Mouse (Mus musculus): ENCODE results near the gene Plekha4.

Gene Plekha4

DNA sequence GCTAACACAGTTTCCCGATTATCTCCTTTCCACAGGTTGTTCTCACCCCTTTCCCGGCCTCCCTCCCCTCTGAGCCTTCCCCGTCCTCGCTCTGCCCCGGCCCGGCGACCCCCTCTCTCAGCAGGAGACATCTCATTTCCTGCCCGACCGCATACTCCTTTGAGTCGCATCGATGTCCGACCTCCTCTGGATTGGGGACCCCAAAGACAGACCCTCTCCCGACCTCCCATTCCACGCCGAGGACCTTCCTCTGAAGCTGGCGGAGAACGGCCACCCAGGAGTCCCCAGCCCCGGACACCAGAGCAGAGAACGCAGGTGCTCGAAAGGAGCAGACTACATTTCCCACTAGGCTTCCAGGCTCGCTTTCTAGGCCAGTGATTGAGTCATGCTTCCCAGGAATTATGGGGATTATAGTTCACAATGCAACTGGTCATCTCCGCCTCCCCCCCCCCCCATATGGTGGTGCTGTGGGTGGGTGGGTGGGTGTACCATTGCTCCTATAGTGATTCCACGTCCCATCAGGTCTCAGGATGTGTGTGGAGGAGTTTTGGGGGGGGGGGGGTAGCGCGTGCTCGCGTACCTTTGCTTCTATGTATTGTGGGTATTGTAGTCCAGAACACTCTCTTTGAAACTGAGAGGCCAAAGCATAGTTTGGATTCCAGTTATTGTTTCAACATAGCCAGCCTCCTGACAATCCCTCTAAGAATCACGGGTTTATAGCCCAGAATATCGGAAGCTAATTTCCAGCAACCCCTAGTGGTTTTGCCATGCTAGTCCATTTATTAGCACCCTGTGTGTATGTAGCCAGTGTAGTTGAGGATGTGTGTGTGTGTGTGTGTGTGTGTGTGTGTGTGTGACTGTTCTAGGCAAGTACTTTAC is 12.3 kb downstream of the Plekha4 start:
- DNase-seq (ENCODE audit: low spot score in 2 of 2), result peak in 1 of 2 experiments; percentile 42

DNA sequence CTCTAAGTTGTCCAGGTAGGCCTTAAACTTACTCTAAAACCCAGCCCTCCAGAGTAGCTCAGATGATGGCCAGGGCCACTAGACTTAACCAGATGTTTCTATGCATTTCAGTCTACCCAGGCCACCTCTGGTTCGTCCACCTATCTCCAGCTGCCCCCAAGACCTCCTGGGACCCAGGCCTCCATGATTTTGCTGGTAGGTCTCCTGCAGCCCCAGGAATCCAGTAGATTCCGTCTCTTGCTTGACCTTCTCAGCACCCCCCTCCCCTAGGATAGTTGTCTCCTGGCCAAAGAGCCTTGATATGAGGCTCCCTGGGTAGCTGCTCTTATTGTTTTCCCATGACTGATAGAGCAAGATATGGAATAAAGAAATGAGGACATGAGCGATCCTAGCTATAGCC is 13.0 kb downstream of the Plekha4 start:
- no peak for DNase-seq (ENCODE audit: low spot score in 2 of 2)

- no peak for DNase-seq (ENCODE audit: low spot score in 2 of 2)
Observed at GRCm38 (mm10) chr7:45540213-45540612, 14.1 kb downstream of the Plekha4 start.

- no peak for DNase-seq (ENCODE audit: low spot score in 2 of 2)
Observed at GRCm38 (mm10) chr7:45544525-45544924, 18.4 kb downstream of the Plekha4 start.

GRCm38 (mm10) chr7:45549641-45550436 is 23.7 kb downstream of the Plekha4 start:
- no peak for DNase-seq (ENCODE audit: low spot score in 2 of 2)

GRCm38 (mm10) chr7:45550821-45551511 is 24.8 kb downstream of the Plekha4 start:
- no peak for DNase-seq (ENCODE audit: low spot score in 2 of 2)

GRCm38 (mm10) chr7:45551512-45551883 is 25.4 kb downstream of the Plekha4 start:
- DNase-seq (ENCODE audit: low spot score in 2 of 2), result no peak

- DNase-seq (ENCODE audit: low spot score in 2 of 2), result no peak
Observed at GRCm38 (mm10) chr7:45553519-45553918, 27.4 kb downstream of the Plekha4 start.

- no peak for DNase-seq (ENCODE audit: low spot score in 2 of 2)
Observed at GRCm38 (mm10) chr7:45553990-45554389, 27.9 kb downstream of the Plekha4 start.

DNA sequence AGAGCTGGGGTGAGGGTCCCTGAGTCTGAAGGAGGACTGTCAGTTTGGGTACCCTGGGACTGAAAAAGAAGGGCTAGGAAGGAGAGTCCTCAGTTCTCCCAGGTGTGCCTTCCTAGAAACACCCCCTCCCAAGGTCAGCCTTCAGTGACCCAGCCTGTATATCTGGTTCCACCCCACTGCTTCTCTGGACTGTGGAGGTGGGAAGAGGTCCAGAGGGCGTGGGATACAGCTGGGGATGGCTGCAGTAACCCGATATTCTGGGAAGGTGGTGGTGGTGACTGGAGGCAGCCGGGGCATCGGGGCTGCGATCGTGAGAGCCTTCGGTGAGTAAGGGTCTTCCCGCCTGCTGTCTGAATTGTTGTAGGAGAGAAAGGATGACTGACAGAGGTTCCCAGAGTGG is 28.6 kb downstream of the Plekha4 start, which contains the start of gene Hsd17b14:
TSS of gene Hsd17b14 (plus strand) at position 150 of the 400 bp plus-strand sequence.
- DNase-seq (ENCODE audit: low spot score in 2 of 2), result no peak

DNA sequence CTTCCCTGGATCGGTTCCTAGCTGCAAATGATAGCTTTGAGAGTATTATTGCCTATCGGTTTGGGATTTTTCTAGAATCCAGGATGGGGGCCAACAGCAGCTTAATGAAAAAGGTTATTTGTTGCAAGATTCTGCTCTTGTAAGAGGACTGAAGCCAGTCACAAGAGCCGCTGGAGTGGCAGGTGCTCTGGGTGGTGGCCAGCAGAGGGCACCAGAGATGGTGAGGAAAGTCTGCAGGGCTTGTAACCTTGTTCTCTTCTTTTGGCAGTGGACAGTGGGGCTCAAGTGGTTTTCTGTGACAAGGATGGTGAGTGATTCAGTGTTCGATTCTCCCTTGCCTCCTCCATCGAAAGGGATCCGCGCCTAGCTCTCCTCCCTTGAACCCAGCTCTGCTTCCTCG is 29.7 kb downstream of the Plekha4 start:
- DNase-seq (ENCODE audit: low spot score in 2 of 2), result peak; percentile 73 to 86

- DNase-seq (ENCODE audit: low spot score in 2 of 2), result peak; percentile 44 to 61
Observed at GRCm38 (mm10) chr7:45558907-45559306, 32.8 kb downstream of the Plekha4 start.

GRCm38 (mm10) chr7:45560241-45560640 is 34.1 kb downstream of the Plekha4 start:
- no peak for DNase-seq (ENCODE audit: low spot score in 2 of 2)

GRCm38 (mm10) chr7:45560843-45561623 is 34.9 kb downstream of the Plekha4 start:
- peak; percentile 77 to 81 for DNase-seq (ENCODE audit: low spot score in 2 of 2)

GRCm38 (mm10) chr7:45561624-45562520 is 35.7 kb downstream of the Plekha4 start:
- peak in 1 of 2 experiments; percentile 54 for DNase-seq (ENCODE audit: low spot score in 2 of 2)

- DNase-seq (ENCODE audit: low spot score in 2 of 2), result no peak
Observed at GRCm38 (mm10) chr7:45564811-45565210, 38.7 kb downstream of the Plekha4 start.

DNA sequence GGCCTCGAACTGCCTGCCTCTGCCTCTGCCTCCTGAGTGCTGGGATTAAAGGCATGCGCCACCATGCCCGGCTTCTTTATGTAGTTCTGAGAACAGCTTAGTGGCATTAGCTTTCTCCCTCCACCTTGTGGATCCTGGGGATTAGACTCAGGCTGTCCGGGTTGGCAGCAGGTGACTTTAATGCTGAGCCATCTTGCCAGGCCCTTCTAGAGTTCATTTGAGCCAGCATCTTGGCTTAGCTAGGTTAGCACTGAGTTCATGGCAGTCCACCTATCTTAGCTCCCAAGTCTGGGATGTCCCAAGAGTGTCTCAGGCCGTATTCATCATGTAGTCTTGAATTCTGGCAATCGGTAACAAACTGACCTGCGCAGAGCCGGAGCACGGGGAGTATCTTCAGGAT is 39.3 kb downstream of the Plekha4 start:
- no peak for DNase-seq (ENCODE audit: low spot score in 2 of 2)

- DNase-seq (ENCODE audit: low spot score in 2 of 2), result no peak
Observed at GRCm38 (mm10) chr7:45567112-45567779, 41.1 kb downstream of the Plekha4 start.

GRCm38 (mm10) chr7:45567780-45568516 is 41.8 kb downstream of the Plekha4 start:
- peak; percentile 75 to 93 for DNase-seq (ENCODE audit: low spot score in 2 of 2)
